Mouse (Mus musculus): ENCODE results near the gene Trim17. TPM values are rescaled to one million over a fixed set of nuclear protein-coding genes. Genes with fewer than 3 reads are reported as not detected.

Trim17 gene
- polyA plus RNA-seq, 1 experiment from 2014 or later: 0.08 TPM

GRCm38 (mm10) chr11:58929055-58929454 is 25.4 kb upstream of the Trim17 start:
- Histone ChIP-seq H3K9me3 (ENCODE audit: control insufficient read depth) (no peaks in the 10 kb centered on the region), H3K4me1 (replicated peaks; ENCODE audit: control insufficient read depth, insufficient read depth, low read length) (no peaks in the 10 kb centered on the region), H3K9ac (ENCODE audit: low read depth, low read length) (no peak overlapping the region), H3K27ac (ENCODE audit: low read depth, low read length) (no peak overlapping the region), H3K27me3 (replicated peaks; ENCODE audit: control insufficient read depth, insufficient read depth, low read length) (no peaks in the 10 kb centered on the region), H3K4me2 (replicated peaks; ENCODE audit: low read depth) (no peak overlapping the region), H3K36me3 (ENCODE audit: control insufficient read depth, insufficient read depth) (peaks cover 14% of the 10 kb centered on the region), H3K4me3 (ENCODE audit: low read depth, low read length) (no peak overlapping the region)
- no peak for ATAC-seq
- no peak for TF ChIP-seq CTCF (IDR thresholded peaks at IDR 0.05; ENCODE audit: low read depth)
- 73% methylated on average over 3 of the region's 4 CpGs for WGBS

- no peak for TF ChIP-seq CTCF (IDR thresholded peaks at IDR 0.05; ENCODE audit: low read depth)
- ATAC-seq: no peak
- whole genome bisulfite sequencing: 24% methylated on average over 3 of the region's 3 CpGs
Measured at GRCm38 (mm10) chr11:58929641-58930040, 24.8 kb upstream of the Trim17 start.

GRCm38 (mm10) chr11:58930254-58930653 is 24.2 kb upstream of the Trim17 start:
- H3K4me1 ChIP-seq (replicated peaks; ENCODE audit: control insufficient read depth, insufficient read depth, low read length): no peaks in the 10 kb centered on the region
- 76% methylated on average over 3 of the region's 3 CpGs for WGBS
- peaks cover 20% of the 10 kb centered on the region for H3K36me3 ChIP-seq (ENCODE audit: control insufficient read depth, insufficient read depth)
- H3K4me3 ChIP-seq (ENCODE audit: low read depth, low read length): no peak overlapping the region
- no peak for ATAC-seq
- H3K4me2 ChIP-seq (replicated peaks; ENCODE audit: low read depth): no peak overlapping the region
- no peak overlapping the region for H3K27ac ChIP-seq (ENCODE audit: low read depth, low read length)
- no peak overlapping the region for H3K9ac ChIP-seq (ENCODE audit: low read depth, low read length)
- no peaks in the 10 kb centered on the region for H3K9me3 ChIP-seq (ENCODE audit: control insufficient read depth)
- no peak for TF ChIP-seq CTCF (IDR thresholded peaks at IDR 0.05; ENCODE audit: low read depth)
- no peaks in the 10 kb centered on the region for H3K27me3 ChIP-seq (replicated peaks; ENCODE audit: control insufficient read depth, insufficient read depth, low read length)

More at GRCm38 (mm10) chr11:58929641-58930040, 24.8 kb upstream of the Trim17 start:
- Histone ChIP-seq H3K9me3 (ENCODE audit: control insufficient read depth) (no peaks in the 10 kb centered on the region), H3K27ac (ENCODE audit: low read depth, low read length) (no peak overlapping the region), H3K4me1 (replicated peaks; ENCODE audit: control insufficient read depth, insufficient read depth, low read length) (no peaks in the 10 kb centered on the region), H3K4me3 (ENCODE audit: low read depth, low read length) (no peak overlapping the region), H3K36me3 (ENCODE audit: control insufficient read depth, insufficient read depth) (peaks cover 20% of the 10 kb centered on the region), H3K9ac (ENCODE audit: low read depth, low read length) (no peak overlapping the region), H3K27me3 (replicated peaks; ENCODE audit: control insufficient read depth, insufficient read depth, low read length) (no peaks in the 10 kb centered on the region), H3K4me2 (replicated peaks; ENCODE audit: low read depth) (no peak overlapping the region)

DNA sequence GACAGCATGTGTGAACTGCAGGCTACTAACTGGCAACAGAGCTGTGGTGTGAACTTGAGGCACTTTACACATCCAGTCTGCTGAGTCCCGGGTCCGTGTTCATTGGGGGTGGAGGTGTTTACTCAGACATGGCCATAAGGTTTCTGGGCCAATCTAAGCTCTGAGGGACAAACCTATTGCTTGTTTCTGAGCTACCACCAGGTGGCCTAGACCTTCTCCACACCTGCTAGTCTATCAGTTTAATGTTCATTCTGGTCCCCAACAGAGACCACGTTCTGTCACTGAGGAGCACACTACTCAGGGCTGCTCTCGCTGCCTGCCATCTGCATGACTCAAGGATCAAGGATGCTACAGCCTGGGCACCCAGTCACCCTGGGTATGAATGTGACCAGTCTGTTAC is 22.9 kb upstream of the Trim17 start:
- no peaks in the 10 kb centered on the region for H3K27me3 ChIP-seq (replicated peaks; ENCODE audit: control insufficient read depth, insufficient read depth, low read length)
- no peak overlapping the region for H3K4me3 ChIP-seq (ENCODE audit: low read depth, low read length)
- H3K4me1 ChIP-seq (replicated peaks; ENCODE audit: control insufficient read depth, insufficient read depth, low read length): no peaks in the 10 kb centered on the region
- ATAC-seq: no peak
- no peak overlapping the region for H3K9ac ChIP-seq (ENCODE audit: low read depth, low read length)
- peaks cover 31% of the 10 kb centered on the region for H3K36me3 ChIP-seq (ENCODE audit: control insufficient read depth, insufficient read depth)
- H3K9me3 ChIP-seq (ENCODE audit: control insufficient read depth): no peaks in the 10 kb centered on the region
- WGBS: 43% methylated on average over 4 of the region's 4 CpGs
- peak overlapping the region; percentile 2; the same call in 1 of the 2 replicates for H3K27ac ChIP-seq (ENCODE audit: low read depth, low read length)
- H3K4me2 ChIP-seq (replicated peaks; ENCODE audit: low read depth): no peak overlapping the region
- TF ChIP-seq CTCF (IDR thresholded peaks at IDR 0.05; ENCODE audit: low read depth): peak; percentile 66

DNA sequence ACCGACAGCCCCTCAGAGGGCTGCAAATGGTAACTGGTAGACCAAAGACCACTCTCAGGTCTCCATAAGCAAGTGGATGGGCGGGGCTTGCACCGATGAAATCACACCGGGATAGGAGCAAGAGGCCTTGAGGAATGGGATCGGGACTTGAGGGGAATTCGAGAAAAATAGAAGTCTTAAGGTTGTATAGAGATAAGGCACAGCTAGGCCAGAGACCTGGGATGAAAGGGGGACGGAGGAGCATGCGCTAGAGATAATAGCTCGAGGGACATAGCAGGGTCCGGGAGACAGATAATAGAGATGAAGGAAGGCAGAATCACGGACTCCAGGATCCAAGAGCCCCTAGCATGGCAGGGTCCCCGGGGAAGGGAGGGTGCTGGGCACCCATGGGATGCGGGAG is 16.6 kb upstream of the Trim17 start:
- Histone ChIP-seq H3K27ac (ENCODE audit: low read depth, low read length) (peak overlapping the region; percentile 91; the same call in 1 of the 2 replicates), H3K4me2 (replicated peaks; ENCODE audit: low read depth) (peak overlapping the region; percentile 98), H3K9ac (ENCODE audit: low read depth, low read length) (peak overlapping the region; percentile 89), H3K36me3 (ENCODE audit: control insufficient read depth, insufficient read depth) (peaks cover 31% of the 10 kb centered on the region), H3K4me1 (replicated peaks; ENCODE audit: control insufficient read depth, insufficient read depth, low read length) (no peaks in the 10 kb centered on the region), H3K9me3 (ENCODE audit: control insufficient read depth) (no peaks in the 10 kb centered on the region), H3K27me3 (replicated peaks; ENCODE audit: control insufficient read depth, insufficient read depth, low read length) (no peaks in the 10 kb centered on the region), H3K4me3 (ENCODE audit: low read depth, low read length) (peak overlapping the region; percentile 84)
- TF ChIP-seq CTCF (IDR thresholded peaks at IDR 0.05; ENCODE audit: low read depth): no peak
- WGBS: 1% methylated on average over 13 of the region's 13 CpGs
- no peak for ATAC-seq

- WGBS: under 1% methylated on average over 95 of the region's 95 CpGs
Measured at GRCm38 (mm10) chr11:58938322-58939087, 16.0 kb upstream of the Trim17 start, which contains the start of gene Rnf187. Gene Rnf187 (minus strand): TSS chr11:58938916.

More at GRCm38 (mm10) chr11:58938322-58939087, 16.0 kb upstream of the Trim17 start, which contains the start of gene Rnf187:
- Histone ChIP-seq H3K27me3 (replicated peaks; ENCODE audit: control insufficient read depth, insufficient read depth, low read length) (no peaks in the 10 kb centered on the region), H3K36me3 (ENCODE audit: control insufficient read depth, insufficient read depth) (peaks cover 25% of the 10 kb centered on the region), H3K9ac (ENCODE audit: low read depth, low read length) (peak within 1 kb of the TSS; percentile 89), H3K9me3 (ENCODE audit: control insufficient read depth) (no peaks in the 10 kb centered on the region), H3K27ac (ENCODE audit: low read depth, low read length) (peak within 1 kb of the TSS; percentile 91), H3K4me3 (ENCODE audit: low read depth, low read length) (peak within 1 kb of the TSS; percentile 84), H3K4me2 (replicated peaks; ENCODE audit: low read depth) (peak within 1 kb of the TSS; percentile 98), H3K4me1 (replicated peaks; ENCODE audit: control insufficient read depth, insufficient read depth, low read length) (no peaks in the 10 kb centered on the region)
- ATAC-seq: peak; percentile 98
- TF ChIP-seq CTCF (IDR thresholded peaks at IDR 0.05; ENCODE audit: low read depth): no peak
